Mouse (Mus musculus) adrenal gland, adult (tissue): ENCODE results near the gene Klhdc8a.
"Not testable (repeated sequence)": the region's sequence is repeated elsewhere in the genome, so short reads cannot be mapped to it uniquely, and the experiment has no call there.

Experiments
- DNase-seq, 2 experiments: peaks; one replicate each; pipeline ENCODE4 v3.0.0; 2022 to 2023; ENCODE audit warnings: low spot score in 1 of 2; ENCODE audit not compliant: inconsistent age in 2 of 2

Klhdc8a gene

DNA sequence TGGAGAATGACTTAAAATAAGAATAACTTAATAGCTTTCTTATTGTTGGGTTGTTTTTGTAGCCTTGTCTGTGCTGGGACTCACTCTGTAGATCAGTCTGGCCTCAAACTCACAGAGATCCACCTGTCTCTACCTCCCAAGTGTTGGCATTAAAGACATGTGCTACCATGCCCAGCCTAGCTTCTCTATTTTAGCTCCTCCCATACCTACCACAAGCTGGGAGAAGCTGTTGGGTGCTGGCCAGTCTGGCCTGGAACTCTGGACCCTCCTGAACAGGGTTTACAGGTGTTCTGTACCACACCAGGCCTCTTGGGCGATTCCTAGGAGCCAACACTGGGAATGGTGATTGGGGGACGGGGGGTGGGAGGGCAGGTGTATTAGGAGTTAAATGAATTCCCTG lies 44.8 kb downstream of the Klhdc8a start:
- no peak for DNase-seq

DNA sequence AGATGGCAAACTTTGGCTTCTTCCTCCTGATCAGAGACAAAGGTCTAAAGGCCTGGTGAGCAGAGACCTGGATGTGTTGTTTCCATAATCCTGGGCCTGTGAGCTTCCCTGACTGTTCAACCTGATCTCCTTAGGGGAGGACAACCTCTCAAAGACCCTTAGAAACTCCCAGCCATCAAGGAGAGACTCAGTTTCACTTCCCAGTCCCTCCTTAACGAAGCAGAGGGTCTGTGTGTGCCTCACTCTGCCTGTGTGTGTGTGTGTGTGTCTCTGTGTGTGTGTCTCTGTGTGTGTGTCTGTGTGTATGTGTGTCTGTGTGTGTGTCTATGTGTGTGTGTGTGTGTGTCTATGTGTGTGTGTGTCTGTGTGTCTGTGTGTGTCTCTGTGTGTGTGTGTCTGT lies 45.2 kb downstream of the Klhdc8a start:
- DNase-seq = no peak

DNA sequence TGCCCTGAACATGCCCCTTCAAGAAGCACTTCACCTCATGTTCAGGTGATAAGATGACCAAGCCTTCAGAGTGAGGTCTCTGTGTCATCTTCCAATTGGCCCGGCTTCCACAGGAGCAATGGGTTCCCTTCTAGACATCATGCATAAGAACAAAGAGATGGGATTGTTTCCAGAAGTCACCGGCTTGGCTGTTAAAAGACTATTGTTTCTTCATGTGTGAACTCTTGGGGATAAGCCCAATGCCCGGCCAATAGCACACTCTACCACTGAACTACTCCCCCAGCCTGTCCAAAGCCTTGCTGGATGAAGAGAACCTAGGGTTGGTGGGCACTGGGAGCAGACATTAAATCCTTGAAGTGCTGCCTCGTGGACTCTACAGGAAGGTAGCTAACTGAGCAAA lies 47.1 kb downstream of the Klhdc8a start:
- no peak for DNase-seq

DNA sequence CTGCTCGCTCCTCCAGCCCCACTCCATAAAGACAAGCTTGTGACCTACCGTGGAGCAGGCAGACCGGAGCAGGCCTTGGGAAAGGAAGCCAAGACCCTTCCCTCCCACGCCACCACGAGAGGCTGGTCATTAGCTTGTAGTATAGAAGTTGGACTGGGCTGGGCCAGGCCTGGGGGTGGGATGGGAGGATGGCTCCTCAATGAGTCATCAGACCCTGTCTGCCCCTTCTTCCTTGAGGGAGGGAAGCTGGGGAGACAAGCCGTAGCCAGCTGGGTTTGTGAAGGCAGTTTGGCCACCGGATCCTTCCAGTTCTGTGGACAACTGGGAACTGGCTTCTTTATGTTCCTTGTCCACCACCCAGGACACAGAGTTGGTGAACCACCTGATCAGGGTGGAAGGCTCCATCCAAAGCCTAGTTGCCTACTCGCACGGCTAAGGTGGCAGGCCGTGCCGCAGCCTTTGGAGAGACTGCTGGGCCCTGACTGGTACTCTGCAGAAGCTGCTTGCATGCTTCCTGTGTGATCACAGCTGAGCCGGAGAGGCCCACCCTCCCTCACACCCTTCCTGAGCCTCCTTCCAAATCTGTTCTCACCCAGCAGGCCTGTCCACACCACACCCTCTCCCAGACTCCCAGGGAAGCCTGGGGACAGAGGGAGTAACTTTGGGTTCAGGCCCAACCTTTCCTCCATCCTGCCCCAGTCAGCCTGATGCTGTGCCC lies 47.9 kb downstream of the Klhdc8a start:
- DNase-seq = peak in 1 of 2 experiments; percentile 66

DNA sequence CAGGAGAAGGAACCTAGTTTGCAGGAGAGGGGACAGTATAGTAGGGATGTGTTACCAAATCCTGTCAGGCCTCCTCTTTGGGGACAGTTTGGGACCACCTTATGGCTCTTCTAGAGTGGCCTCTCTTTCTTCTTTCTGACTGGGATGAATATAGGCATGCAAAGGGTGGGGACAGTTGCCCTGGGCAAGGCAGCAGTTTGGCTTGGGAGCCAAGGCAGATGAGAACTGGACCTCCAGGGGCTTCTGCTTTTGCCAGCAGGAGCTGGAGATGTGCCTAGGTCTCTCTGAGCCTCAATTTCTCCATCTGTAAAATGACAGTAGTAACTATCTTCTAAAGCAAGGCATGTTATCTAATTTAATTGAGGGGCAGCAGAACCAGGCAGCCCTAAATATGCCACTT lies 48.5 kb downstream of the Klhdc8a start:
- peak in 1 of 2 experiments; percentile 33 for DNase-seq

DNA sequence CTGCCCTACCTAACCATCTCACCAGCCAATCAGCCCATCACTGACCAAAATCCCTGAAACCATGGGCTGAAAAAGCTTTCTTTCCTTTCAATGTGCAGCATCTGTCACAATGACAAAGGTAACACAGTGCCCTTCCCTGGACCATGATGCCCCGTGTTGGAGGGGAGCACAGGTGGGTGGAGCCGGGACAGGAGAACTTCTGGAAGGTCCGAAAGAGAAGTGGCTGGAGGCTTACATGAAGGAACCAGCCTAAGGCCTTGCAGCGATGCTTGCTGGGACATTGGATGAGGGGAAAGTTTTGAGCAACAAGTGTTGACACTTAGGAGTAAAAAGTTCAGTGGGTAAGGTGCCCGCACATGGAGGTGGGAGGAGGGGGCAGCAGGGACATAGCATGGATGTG lies 50.0 kb downstream of the Klhdc8a start:
- DNase-seq = no peak

DNA sequence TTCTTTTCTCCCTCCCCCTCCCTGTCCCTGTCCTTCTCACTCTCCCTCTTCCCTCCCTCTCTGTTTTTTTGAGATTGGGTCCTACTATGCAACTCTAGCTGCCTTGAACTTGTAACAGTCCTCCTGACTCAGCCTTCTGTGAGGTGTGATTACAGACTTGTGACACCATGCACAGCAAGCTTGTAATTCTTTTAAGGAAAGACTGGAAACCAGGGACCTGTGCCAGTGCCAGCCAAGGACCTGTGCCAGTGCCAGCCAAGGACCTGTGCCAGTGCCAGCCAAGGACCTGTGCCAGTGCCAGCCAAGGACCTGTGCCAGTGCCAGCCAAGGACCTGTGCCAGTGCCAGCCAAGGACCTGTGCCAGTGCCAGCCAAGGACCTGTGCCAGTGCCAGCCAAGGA lies 50.6 kb downstream of the Klhdc8a start:
- peak in 1 of 2 experiments; percentile 58 for DNase-seq

DNA sequence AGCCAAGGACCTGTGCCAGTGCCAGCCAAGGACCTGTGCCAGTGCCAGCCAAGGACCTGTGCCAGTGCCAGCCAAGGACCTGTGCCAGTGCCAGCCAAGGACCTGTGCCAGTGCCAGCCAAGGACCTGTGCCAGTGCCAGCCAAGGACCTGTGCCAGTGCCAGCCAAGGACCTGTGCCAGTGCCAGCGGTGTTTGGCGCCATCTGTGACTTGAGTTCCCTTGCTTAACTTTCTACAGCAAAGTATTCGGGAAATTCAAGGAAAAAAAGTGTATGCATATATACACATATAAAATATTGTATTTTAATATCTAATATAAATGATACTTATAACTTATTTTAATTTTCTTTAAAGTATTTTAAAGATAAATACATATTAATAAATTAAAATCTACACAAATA lies 51.2 kb downstream of the Klhdc8a start:
- DNase-seq = not testable (repeated sequence)

DNA sequence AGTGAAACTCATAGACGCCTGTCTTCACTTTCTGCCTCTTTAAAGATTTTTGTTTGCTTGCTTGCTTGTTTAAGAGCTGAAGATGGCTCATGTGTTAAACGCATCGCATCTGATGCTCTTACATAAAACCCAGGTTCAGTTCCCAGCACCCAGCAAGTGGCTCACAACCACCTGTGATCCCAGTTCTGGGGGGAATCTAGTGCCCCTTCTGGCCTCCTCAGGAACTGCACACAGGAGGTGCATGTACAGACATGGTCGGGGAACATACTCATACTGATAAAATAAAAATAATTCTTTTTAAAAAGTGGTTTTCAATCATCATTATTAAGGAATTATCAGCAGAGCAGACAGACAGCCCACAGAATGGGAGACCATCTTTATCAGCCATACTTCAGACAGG lies 52.6 kb downstream of the Klhdc8a start:
- DNase-seq = no peak

DNA sequence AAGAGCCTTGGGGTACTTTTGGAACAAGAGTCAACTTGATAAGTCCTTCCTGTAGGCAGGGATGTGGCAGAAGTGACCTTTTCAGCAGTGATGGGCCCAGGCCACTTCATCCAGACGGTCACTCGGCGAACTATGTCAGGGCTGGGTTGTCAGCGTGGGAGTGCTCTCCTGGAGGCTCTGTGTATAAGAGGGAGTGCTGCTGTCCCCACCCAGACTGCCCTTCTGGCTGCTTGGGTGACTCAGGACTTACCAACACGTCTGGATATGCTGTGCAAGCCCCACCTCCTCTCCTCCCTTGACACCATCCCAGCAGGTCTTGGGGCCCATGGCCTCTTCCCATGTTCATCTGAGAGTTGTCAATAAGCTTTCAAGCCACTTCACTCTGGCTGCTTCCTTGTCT lies 55.0 kb downstream of the Klhdc8a start:
- DNase-seq = no peak

DNA sequence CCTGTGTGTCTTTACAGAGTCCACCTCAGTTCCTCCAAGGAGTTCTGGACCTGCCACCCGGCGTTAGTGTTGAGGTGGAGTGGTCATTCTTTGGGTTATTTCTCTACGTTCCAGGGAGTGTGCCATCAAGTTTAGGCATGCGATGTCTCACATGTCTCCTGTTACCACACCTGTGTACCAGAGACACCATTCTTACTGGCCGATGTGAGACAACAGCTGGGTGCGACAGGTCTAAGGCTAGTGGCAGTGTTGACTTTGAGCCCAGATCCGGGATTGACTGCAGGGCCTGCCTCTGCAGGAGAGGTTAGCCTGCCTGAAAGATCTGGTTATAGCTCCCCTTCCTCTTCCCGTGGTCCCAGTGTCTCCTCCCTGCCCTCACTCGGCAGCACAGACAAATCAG lies 55.8 kb downstream of the Klhdc8a start:
- no peak for DNase-seq

DNA sequence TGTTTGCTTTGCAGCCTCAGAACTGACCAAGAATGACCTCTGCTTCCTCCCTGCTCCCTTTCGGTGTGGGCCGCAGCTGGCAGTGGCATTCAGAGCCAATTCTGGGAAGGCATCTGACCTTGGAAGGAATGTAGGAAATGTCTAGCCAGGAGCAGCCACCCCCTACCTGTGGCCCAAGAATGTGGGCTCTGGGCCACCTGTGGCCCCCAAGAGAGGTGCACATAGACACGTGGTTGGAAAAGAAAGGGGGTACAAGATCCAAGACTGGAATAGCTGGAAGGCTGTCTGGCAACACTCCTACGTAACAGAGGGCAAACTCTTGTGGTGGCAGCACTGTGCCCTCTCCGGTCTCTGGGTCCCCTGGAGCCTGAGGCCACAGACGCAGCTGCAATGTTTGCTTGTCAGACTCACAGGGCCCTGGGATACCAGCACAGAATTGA lies 56.8 kb downstream of the Klhdc8a start:
- DNase-seq = peak in 1 of 2 experiments; percentile 77

DNA sequence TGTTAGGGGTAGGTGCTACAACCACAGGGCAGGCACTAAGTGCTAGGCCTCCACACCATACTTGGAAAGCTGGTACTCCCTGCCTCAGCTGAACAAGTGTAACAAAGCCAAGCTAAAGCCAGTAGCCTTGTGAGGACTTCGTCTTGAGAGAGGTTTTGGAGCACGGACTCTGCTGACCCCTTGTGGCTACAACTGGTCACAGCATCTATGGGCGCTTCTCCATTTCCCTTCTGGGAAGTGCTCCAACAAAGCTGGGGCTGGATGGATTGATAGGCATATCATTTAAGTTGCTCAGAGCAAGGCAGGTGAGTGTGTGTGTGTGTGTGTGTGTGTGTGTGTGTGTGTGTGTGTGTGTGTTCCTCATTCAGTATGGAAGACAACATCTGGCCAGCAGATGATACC lies 57.4 kb downstream of the Klhdc8a start:
- peak; percentile 85 to 96 for DNase-seq

DNA sequence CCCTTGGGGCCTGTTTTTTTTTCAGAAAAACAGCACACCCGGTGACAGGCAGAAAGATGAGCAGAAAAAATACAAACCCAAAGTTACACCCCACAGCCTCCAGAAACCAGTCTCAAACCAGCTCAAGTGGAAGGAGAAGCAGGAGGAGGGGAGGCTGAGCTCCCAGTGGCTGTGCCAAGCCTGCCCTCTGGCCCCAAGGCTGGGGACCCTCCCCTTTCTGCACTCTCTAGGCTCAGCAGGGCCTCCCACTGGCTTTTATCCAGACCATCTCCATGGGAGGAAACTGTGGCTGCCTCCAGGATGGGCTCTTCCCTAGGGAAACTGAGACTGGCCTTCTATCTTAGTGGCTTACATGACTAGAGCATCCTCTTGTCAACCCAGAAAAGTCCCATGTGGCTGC lies 58.4 kb downstream of the Klhdc8a start:
- DNase-seq = no peak
